Mouse (Mus musculus): ENCODE measurements at regions not wholly inside any gene's neighbourhood (a gene's known extent, or its start where the extent isn't known, plus 50 kb on each side); places are given as distances from the start of the nearest gene placed in this dataset.

- TF ChIP-seq CTCF (IDR thresholded peaks at IDR 0.05; ENCODE audit: insufficient read depth, low read length): no peak
- no peak for TF ChIP-seq POLR2A (IDR thresholded peaks at IDR 0.05; ENCODE audit: borderline replicate concordance, extremely low read depth, low read depth, low read length)
These were observed 131.2 kb upstream of the Meox2 start for GRCm38 (mm10) chr12:36977141-36977540.

Data from lung, adult 2 months (tissue).